Mouse (Mus musculus) mature B cell (primary cell): Measurements from ENCODE around the gene Haghl.
"Not testable (repeated sequence)": the region's sequence is repeated elsewhere in the genome, so short reads cannot be mapped to it uniquely, and the experiment has no call there.

Experiments used
- in situ Hi-C: fragments of 300-500 bp; cut with MboI; formaldehyde crosslinking; loops from 2 replicates; pipeline ENCODE4 v1.14.3; 2019

Gene Haghl

GRCm38 (mm10) chr17:25748238-25748637 is 37.2 kb downstream of the Haghl start:
- in situ Hi-C loops: no loop called here

- in situ Hi-C loops: no loop called here
Observed at GRCm38 (mm10) chr17:25744311-25744710, 41.2 kb downstream of the Haghl start.

GRCm38 (mm10) chr17:25743831-25744230 is 41.6 kb downstream of the Haghl start:
- in situ Hi-C loops: no loop called here

GRCm38 (mm10) chr17:25741471-25741870 is 44.0 kb downstream of the Haghl start:
- in situ Hi-C loops: not testable (repeated sequence)

- in situ Hi-C loops: no loop called here
Observed at GRCm38 (mm10) chr17:25738861-25739260, 46.6 kb downstream of the Haghl start.

- in situ Hi-C loops: no loop called here
Observed at GRCm38 (mm10) chr17:25735745-25736144, 49.7 kb downstream of the Haghl start, which contains the start of gene Mslnl. Mslnl (plus strand) TSS chr17:25736042.

GRCm38 (mm10) chr17:25735246-25735645 is 50.2 kb downstream of the Haghl start:
- in situ Hi-C loops: no loop called here

GRCm38 (mm10) chr17:25732082-25732481 is 53.4 kb downstream of the Haghl start:
- in situ Hi-C loops: no loop called here
